Mouse (Mus musculus) CD8-positive naive resting alpha-beta T cell, adult 2 months (primary cell): ENCODE results near the gene Inpp5d.
"Not testable (repeated sequence)": the region's sequence is repeated elsewhere in the genome, so short reads cannot be mapped to it uniquely, and the experiment has no call there.

Source experiments
- DNase-seq, 2 experiments: peaks; one replicate each; pipeline ENCODE4 v3.0.0; 2022; ENCODE audit warnings: low read depth in 2 of 2, low spot score in 2 of 2

Inpp5d gene

GRCm38 (mm10) chr1:87651436-87651835 lies 31.3 kb downstream of the Inpp5d start:
- no peak for DNase-seq

GRCm38 (mm10) chr1:87655101-87655500 lies 35.0 kb downstream of the Inpp5d start:
- DNase-seq, result no peak

- DNase-seq, result no peak
These were observed 38.0 kb downstream of the Inpp5d start for GRCm38 (mm10) chr1:87658063-87658462.

GRCm38 (mm10) chr1:87658485-87658884 lies 38.4 kb downstream of the Inpp5d start:
- DNase-seq, result no peak

- DNase-seq, result no peak
These were observed 39.0 kb downstream of the Inpp5d start for GRCm38 (mm10) chr1:87658937-87659617.

GRCm38 (mm10) chr1:87659618-87659960 lies 39.5 kb downstream of the Inpp5d start:
- DNase-seq, result no peak

- no peak for DNase-seq
These were observed 40.6 kb downstream of the Inpp5d start for GRCm38 (mm10) chr1:87660740-87661139.

GRCm38 (mm10) chr1:87663992-87664391 lies 43.9 kb downstream of the Inpp5d start:
- peak in 1 of 2 experiments; percentile 26 for DNase-seq

GRCm38 (mm10) chr1:87667006-87667405 lies 46.9 kb downstream of the Inpp5d start:
- no peak for DNase-seq

- no peak for DNase-seq
These were observed 48.2 kb downstream of the Inpp5d start for GRCm38 (mm10) chr1:87668300-87668699.

- no peak for DNase-seq
These were observed 51.4 kb downstream of the Inpp5d start for GRCm38 (mm10) chr1:87671483-87671882.

GRCm38 (mm10) chr1:87673822-87674604 lies 53.9 kb downstream of the Inpp5d start:
- DNase-seq, result no peak

- DNase-seq, result no peak
These were observed 55.9 kb downstream of the Inpp5d start for GRCm38 (mm10) chr1:87676006-87676405.

GRCm38 (mm10) chr1:87679089-87679488 lies 59.0 kb downstream of the Inpp5d start:
- no peak for DNase-seq

- no peak for DNase-seq
These were observed 60.8 kb downstream of the Inpp5d start for GRCm38 (mm10) chr1:87680950-87681349.

GRCm38 (mm10) chr1:87682473-87682872 lies 62.4 kb downstream of the Inpp5d start:
- not testable (repeated sequence) for DNase-seq

GRCm38 (mm10) chr1:87684071-87684470 lies 64.0 kb downstream of the Inpp5d start:
- no peak for DNase-seq

GRCm38 (mm10) chr1:87684791-87685190 lies 64.7 kb downstream of the Inpp5d start:
- no peak for DNase-seq

- DNase-seq, result no peak
These were observed 66.2 kb downstream of the Inpp5d start for GRCm38 (mm10) chr1:87686351-87686750.

- DNase-seq, result no peak
These were observed 66.9 kb downstream of the Inpp5d start for GRCm38 (mm10) chr1:87687009-87687408.

GRCm38 (mm10) chr1:87689661-87690341 lies 69.7 kb downstream of the Inpp5d start:
- DNase-seq, result no peak

- peak; percentile 41 to 51 for DNase-seq
These were observed 76.2 kb downstream of the Inpp5d start for GRCm38 (mm10) chr1:87696358-87696757.
